Mouse (Mus musculus): ENCODE measurements around the gene Foxa1. TPM values are rescaled to one million over a fixed set of nuclear protein-coding genes. Genes with fewer than 3 reads are reported as not detected.
A peak's percentile ranks its signal among the peaks of the same experiment; 100 is the strongest.

Foxa1 gene
- polyA plus RNA-seq, 2 experiments: 0.06 TPM; not detected in 1

DNA sequence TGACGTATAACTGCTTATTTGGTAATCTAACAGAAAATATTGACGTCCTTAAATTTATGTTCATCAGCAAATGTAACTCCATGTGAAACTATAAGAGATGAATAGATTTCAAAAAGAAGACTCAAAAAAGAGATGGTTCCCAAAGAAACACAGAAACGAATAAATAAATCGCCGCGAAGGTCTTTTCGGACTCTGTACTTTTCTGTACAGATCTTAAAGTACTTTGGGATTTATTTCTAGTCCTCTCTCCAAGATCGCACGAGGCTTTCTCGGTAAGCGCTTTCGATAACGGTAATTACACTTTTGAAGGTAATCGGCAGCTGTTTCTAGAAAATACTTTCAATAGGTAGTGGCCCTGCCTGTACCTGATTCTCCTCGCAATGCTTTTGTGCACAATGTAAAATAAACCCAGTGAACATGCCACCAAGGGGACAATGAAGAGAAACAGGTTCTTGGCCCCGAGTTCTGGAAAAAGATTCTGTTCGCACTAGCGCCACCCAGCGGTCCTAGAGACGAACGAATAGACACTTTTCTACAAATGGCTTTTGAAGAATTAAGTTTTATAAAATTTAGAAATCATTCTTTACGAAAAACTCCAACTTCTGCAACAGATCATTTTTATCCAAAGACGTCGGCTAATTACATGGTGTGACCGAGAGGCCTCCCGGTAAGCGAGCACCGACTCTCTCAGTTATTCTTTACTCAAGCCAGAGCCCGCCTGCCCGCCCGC, 1.9 kb downstream of the Foxa1 start:
- no peak for TF ChIP-seq POLR2A (IDR thresholded peaks at IDR 0.05; ENCODE audit: borderline replicate concordance, extremely low read depth, insufficient read depth, insufficient read length)
- Histone ChIP-seq H3K4me3 (replicated peaks; ENCODE audit: low read length) (peak overlapping the region; percentile 45), H3K36me3 (ENCODE audit: control insufficient read depth, insufficient read depth, low read length) (no peaks in the 10 kb centered on the region), H3K4me2 (replicated peaks; ENCODE audit: low read depth, low read length, severe bottlenecking) (peak overlapping the region; percentile 87), H3K9me3 (ENCODE audit: control insufficient read depth, low read length) (no peaks in the 10 kb centered on the region), H3K4me1 (ENCODE audit: control insufficient read depth, insufficient read depth, low read length) (peaks cover 14% of the 10 kb centered on the region), H3K27me3 (ENCODE audit: control insufficient read depth, insufficient read depth, low read length) (peaks cover 93% of the 10 kb centered on the region), H3K27ac (replicated peaks; ENCODE audit: low read depth, low read length) (no peak overlapping the region), H3K9ac (ENCODE audit: low read depth, low read length, severe bottlenecking) (no peak overlapping the region)
- ATAC-seq (ENCODE audit: low FRiP score, low read depth) (no peak), DNase-seq (ENCODE audit: low spot score) (peak; percentile 86)
- 2% methylated on average over 31 of the region's 31 CpGs for WGBS

DNA sequence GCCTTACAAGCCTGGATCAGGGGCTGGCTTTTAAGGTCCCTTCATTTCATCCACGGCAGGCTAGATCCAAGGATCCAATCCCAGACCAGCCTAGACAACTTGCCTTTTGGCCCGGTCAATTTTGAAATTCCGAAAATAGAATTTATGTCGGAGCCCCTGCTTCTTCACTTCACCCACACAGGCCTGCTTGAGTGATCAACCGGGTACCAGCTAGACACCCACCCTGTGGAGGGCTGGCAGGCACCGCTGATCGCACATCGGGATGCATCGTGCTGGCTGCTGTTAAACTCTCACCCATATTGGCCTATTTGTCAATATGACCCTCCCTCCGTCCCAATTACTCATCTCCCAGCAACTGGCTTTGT, 3.1 kb downstream of the Foxa1 start:
- H3K36me3 ChIP-seq (ENCODE audit: control insufficient read depth, insufficient read depth, low read length): no peaks in the 10 kb centered on the region
- H3K9ac ChIP-seq (ENCODE audit: low read depth, low read length, severe bottlenecking): no peak overlapping the region
- H3K27ac ChIP-seq (replicated peaks; ENCODE audit: low read depth, low read length): no peak overlapping the region
- ATAC-seq (ENCODE audit: low FRiP score, low read depth): no peak
- DNase-seq (ENCODE audit: low spot score): no peak
- WGBS: 4% methylated on average over 10 of the region's 10 CpGs
- no peak overlapping the region for H3K4me2 ChIP-seq (replicated peaks; ENCODE audit: low read depth, low read length, severe bottlenecking)
- no peaks in the 10 kb centered on the region for H3K9me3 ChIP-seq (ENCODE audit: control insufficient read depth, low read length)
- no peak overlapping the region for H3K4me3 ChIP-seq (replicated peaks; ENCODE audit: low read length)
- H3K27me3 ChIP-seq (ENCODE audit: control insufficient read depth, insufficient read depth, low read length): peaks cover 90% of the 10 kb centered on the region
- no peak for TF ChIP-seq POLR2A (IDR thresholded peaks at IDR 0.05; ENCODE audit: borderline replicate concordance, extremely low read depth, insufficient read depth, insufficient read length)
- H3K4me1 ChIP-seq (ENCODE audit: control insufficient read depth, insufficient read depth, low read length): peaks cover 19% of the 10 kb centered on the region

DNA sequence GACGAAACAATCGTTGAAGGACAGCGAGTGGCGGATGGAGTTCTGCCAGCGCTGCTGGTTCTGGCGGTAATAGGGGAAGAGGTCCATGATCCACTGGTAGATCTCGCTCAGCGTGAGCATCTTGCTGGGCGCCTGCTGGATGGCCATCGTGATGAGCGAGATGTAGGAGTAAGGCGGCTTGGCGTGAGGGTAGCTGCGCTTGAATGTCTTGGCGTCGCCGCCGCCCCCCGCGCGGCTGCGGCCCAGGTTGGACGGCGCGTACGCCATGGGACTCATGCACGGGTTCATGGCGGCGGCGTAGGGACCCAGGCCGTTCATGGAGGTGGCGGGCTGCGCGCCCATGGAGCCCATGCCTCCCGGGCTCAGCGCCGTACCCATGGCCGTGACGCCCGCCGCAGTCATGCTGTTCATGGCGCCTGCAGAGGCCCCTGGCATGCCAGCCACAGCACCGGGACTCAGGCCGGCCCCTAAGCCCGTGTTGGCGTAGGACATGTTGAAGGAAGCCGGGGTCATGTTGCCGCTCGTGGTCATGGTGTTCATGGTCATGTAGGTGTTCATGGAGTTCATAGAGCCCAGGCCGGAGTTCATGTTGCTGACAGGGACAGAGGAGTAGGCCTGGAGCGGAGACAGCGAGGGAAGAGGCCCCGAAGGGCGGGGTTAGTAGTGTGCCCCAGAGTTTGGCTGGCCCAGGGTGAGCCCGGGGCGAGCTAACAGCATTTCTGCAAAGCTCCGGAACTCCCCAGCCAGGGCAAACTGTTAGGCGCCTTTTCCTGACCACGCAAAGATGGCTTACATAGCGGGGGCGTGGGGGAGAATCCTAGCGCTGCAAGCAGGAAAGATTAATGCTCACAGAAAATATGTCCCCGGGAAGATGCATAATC, 3.7 kb downstream of the Foxa1 start:
- H3K27ac ChIP-seq (replicated peaks; ENCODE audit: low read depth, low read length): no peak overlapping the region
- TF ChIP-seq POLR2A (IDR thresholded peaks at IDR 0.05; ENCODE audit: borderline replicate concordance, extremely low read depth, insufficient read depth, insufficient read length): no peak
- 0 out of 2 replicates have a peak overlapping the region, but pooled peaks have one; percentile 28 for H3K4me2 ChIP-seq (replicated peaks; ENCODE audit: low read depth, low read length, severe bottlenecking)
- DNase-seq (ENCODE audit: low spot score) (no peak), ATAC-seq (ENCODE audit: low FRiP score, low read depth) (no peak)
- H3K4me1 ChIP-seq (ENCODE audit: control insufficient read depth, insufficient read depth, low read length): peaks cover 23% of the 10 kb centered on the region
- no peaks in the 10 kb centered on the region for H3K9me3 ChIP-seq (ENCODE audit: control insufficient read depth, low read length)
- WGBS: 3% methylated on average over 56 of the region's 63 CpGs
- no peaks in the 10 kb centered on the region for H3K36me3 ChIP-seq (ENCODE audit: control insufficient read depth, insufficient read depth, low read length)
- H3K27me3 ChIP-seq (ENCODE audit: control insufficient read depth, insufficient read depth, low read length): peaks cover 88% of the 10 kb centered on the region
- H3K4me3 ChIP-seq (replicated peaks; ENCODE audit: low read length): peak overlapping the region; percentile 21
- no peak overlapping the region for H3K9ac ChIP-seq (ENCODE audit: low read depth, low read length, severe bottlenecking)

DNA sequence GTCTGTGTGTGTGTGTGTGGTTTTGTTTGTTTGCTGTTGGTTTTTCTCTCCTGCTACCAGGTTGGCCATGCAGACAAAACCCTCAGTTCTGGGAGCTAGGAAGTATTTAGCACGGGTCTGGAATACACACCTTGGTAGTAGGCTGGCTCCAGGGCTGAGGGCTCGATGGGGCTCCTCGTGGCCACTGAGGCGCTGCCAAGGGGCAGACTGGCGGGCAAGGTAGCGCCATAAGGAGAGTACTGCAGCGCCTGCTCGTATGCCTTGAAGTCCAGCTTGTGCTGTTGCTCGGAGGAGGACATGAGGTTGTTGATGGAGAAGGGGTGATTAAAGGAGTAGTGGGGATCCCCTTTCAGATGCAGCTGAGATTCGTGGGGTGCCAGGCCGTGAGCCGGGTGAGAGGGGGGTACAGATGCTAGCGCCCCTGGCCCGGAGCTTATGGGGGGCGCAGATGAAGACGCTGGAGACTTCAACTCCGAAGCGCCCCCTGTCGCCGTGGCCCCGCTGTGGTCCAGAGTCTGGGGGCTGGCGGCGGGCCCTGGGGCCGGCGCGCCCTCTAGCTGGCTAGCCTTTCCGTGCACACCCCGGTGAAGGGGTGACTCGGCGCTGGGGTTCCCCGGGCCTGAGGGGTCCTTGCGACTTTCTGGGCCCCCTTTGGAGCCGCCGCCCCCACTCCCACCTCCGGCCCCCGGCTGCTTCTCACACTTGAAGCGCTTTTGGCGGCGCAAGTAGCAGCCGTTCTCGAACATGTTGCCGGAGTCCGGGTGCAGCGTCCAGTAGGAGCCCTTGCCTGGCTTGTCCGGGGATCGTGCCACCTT, 4.6 kb downstream of the Foxa1 start:
- Histone ChIP-seq H3K36me3 (ENCODE audit: control insufficient read depth, insufficient read depth, low read length) (no peaks in the 10 kb centered on the region), H3K27ac (replicated peaks; ENCODE audit: low read depth, low read length) (no peak overlapping the region), H3K4me1 (ENCODE audit: control insufficient read depth, insufficient read depth, low read length) (peaks cover 23% of the 10 kb centered on the region), H3K9me3 (ENCODE audit: control insufficient read depth, low read length) (no peaks in the 10 kb centered on the region), H3K9ac (ENCODE audit: low read depth, low read length, severe bottlenecking) (no peak overlapping the region), H3K4me3 (replicated peaks; ENCODE audit: low read length) (peak overlapping the region; percentile 21), H3K27me3 (ENCODE audit: control insufficient read depth, insufficient read depth, low read length) (peaks cover 83% of the 10 kb centered on the region), H3K4me2 (replicated peaks; ENCODE audit: low read depth, low read length, severe bottlenecking) (peak overlapping the region; percentile 28; the same call in 1 of the 2 replicates)
- no peak for TF ChIP-seq POLR2A (IDR thresholded peaks at IDR 0.05; ENCODE audit: borderline replicate concordance, extremely low read depth, insufficient read depth, insufficient read length)
- no peak for ATAC-seq (ENCODE audit: low FRiP score, low read depth)
- 4% methylated on average over 42 of the region's 46 CpGs for WGBS
- DNase-seq (ENCODE audit: low spot score): no peak

DNA sequence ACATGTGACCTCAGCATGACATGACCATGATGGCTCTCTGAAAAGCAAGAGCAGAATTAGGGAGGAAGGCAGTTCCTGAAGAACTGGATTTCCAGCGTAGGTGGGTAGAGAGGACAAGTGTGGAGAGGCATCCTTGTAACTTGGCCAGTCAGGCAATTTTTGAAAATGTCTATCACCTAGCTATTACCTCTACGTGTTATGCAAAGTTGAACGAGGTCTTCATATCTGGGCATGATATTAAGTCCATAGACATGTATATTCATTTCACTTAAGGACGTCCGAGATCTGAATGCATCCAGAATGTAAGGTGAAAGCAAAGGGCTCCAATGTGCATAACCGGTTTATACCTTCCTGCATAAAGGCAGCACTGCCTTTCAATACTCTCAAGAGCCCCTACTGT, 5.6 kb downstream of the Foxa1 start:
- Histone ChIP-seq H3K27me3 (ENCODE audit: control insufficient read depth, insufficient read depth, low read length) (peaks cover 83% of the 10 kb centered on the region), H3K9ac (ENCODE audit: low read depth, low read length, severe bottlenecking) (no peak overlapping the region), H3K36me3 (ENCODE audit: control insufficient read depth, insufficient read depth, low read length) (no peaks in the 10 kb centered on the region), H3K4me2 (replicated peaks; ENCODE audit: low read depth, low read length, severe bottlenecking) (no peak overlapping the region), H3K4me1 (ENCODE audit: control insufficient read depth, insufficient read depth, low read length) (peaks cover 23% of the 10 kb centered on the region), H3K4me3 (replicated peaks; ENCODE audit: low read length) (no peak overlapping the region), H3K9me3 (ENCODE audit: control insufficient read depth, low read length) (no peaks in the 10 kb centered on the region), H3K27ac (replicated peaks; ENCODE audit: low read depth, low read length) (no peak overlapping the region)
- no peak for ATAC-seq (ENCODE audit: low FRiP score, low read depth)
- no peak for DNase-seq (ENCODE audit: low spot score)
- 8% methylated on average over 6 of the region's 6 CpGs for WGBS
- no peak for TF ChIP-seq POLR2A (IDR thresholded peaks at IDR 0.05; ENCODE audit: borderline replicate concordance, extremely low read depth, insufficient read depth, insufficient read length)
